Mouse (Mus musculus) ES-Bruce4 (cell line): ENCODE results near the gene Vapa. TPM values are rescaled to one million over a fixed set of nuclear protein-coding genes. Genes with fewer than 3 reads are reported as not detected.

Experiments used
- H3K27ac ChIP-seq: 2 replicates; pipeline ENCODE4 v1.5.1; 2012; ENCODE audit warnings: low read length, inconsistent platforms; ENCODE audit not compliant: insufficient read depth
- H3K27me3 ChIP-seq: 2 replicates; pipeline ENCODE4 v1.6.1; 2012; ENCODE audit warnings: mild to moderate bottlenecking, low read length, inconsistent platforms; ENCODE audit not compliant: control insufficient read depth, poor library complexity, insufficient read depth, severe bottlenecking
- H3K36me3 ChIP-seq: 2 replicates; pipeline ENCODE4 v1.6.1; 2012; ENCODE audit warnings: inconsistent platforms, mild to moderate bottlenecking, low read length, moderate library complexity; ENCODE audit not compliant: control insufficient read depth, poor library complexity, insufficient read depth, severe bottlenecking
- H3K4me1 ChIP-seq: one replicate; pipeline ENCODE4 v1.8.1; 2011; ENCODE audit warnings: low read length; ENCODE audit not compliant: control insufficient read depth, insufficient read depth
- H3K4me3 ChIP-seq: 2 replicates; pipeline ENCODE4 v1.5.1; 2011; ENCODE audit warnings: low read depth, mild to moderate bottlenecking, low read length
- H3K9ac ChIP-seq: 2 replicates; pipeline ENCODE4 v1.6.1; 2012; ENCODE audit warnings: low read depth, mild to moderate bottlenecking, inconsistent platforms; ENCODE audit not compliant: poor library complexity, severe bottlenecking
- H3K9me3 ChIP-seq: replicated peaks from 2 replicates; pipeline ENCODE4 v1.6.1; 2012; ENCODE audit warnings: mild to moderate bottlenecking, low read length, inconsistent platforms; ENCODE audit not compliant: control insufficient read depth, poor library complexity, insufficient read depth, severe bottlenecking
- CTCF ChIP-seq: IDR thresholded peaks from one replicate; pipeline ENCODE4 v1.8.1; 2011; ENCODE audit warnings: low read depth, low read length
- EP300 ChIP-seq: IDR thresholded peaks from 2 replicates; pipeline ENCODE4 v1.6.1; 2011; ENCODE audit warnings: low read depth, low read length; ENCODE audit not compliant: insufficient read depth
- POLR2A ChIP-seq: IDR thresholded peaks from one replicate; pipeline ENCODE4 v1.8.1; 2011; ENCODE audit warnings: low read length; ENCODE audit not compliant: insufficient read depth
- polyA plus RNA-seq: library from polyadenylated mRNA; stranded (reverse); fragments of >200 nt; gene quantifications from 2 replicates; pipeline ENCODE4 v1.2.4, GENCODE M21; 2011; ENCODE audit warnings: low read depth; ENCODE audit not compliant: missing spikeins, insufficient read depth, insufficient read length

The Vapa gene
- polyA plus RNA-seq, 1 experiment, result 311 TPM

GRCm38 (mm10) chr17:65571866-65572265 is 41.5 kb downstream of the Vapa start:
- H3K4me3 ChIP-seq, result no peak overlapping the region
- TF ChIP-seq EP300, result no peak
- TF ChIP-seq CTCF, result no peak
- TF ChIP-seq POLR2A, result no peak

DNA sequence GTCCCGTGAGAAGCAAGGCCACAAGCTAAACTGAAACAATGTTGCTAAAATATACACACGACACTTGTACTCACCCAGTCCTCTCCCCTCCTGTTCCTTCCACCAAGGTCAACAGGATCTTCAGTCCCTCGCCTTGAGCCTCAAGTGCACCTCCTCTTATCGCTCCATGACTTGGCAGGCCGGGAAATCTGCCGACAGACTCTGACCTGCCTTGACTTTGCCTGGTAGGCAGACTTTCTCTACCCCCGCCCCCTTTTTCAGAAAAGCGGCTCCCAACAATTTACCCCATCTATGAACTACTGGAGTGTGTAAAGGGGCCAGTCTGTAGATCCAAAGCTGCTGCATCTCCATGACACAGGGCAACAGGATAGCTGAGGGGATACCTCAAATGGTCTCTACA is 41.9 kb downstream of the Vapa start:
- Histone ChIP-seq H3K27ac (no peak overlapping the region), H3K4me1 (no peaks in the 10 kb centered on the region), H3K9ac (no peak overlapping the region), H3K27me3 (no peaks in the 10 kb centered on the region), H3K4me3 (no peak overlapping the region), H3K9me3 (no peaks in the 10 kb centered on the region), H3K36me3 (no peaks in the 10 kb centered on the region)
- TF ChIP-seq EP300, result no peak
- no peak for TF ChIP-seq POLR2A
- TF ChIP-seq CTCF, result no peak

More at GRCm38 (mm10) chr17:65571866-65572265, 41.5 kb downstream of the Vapa start:
- no peaks in the 10 kb centered on the region for H3K36me3 ChIP-seq
- no peaks in the 10 kb centered on the region for H3K4me1 ChIP-seq
- no peak overlapping the region for H3K9ac ChIP-seq
- no peaks in the 10 kb centered on the region for H3K9me3 ChIP-seq
- H3K27ac ChIP-seq, result no peak overlapping the region
- no peaks in the 10 kb centered on the region for H3K27me3 ChIP-seq

DNA sequence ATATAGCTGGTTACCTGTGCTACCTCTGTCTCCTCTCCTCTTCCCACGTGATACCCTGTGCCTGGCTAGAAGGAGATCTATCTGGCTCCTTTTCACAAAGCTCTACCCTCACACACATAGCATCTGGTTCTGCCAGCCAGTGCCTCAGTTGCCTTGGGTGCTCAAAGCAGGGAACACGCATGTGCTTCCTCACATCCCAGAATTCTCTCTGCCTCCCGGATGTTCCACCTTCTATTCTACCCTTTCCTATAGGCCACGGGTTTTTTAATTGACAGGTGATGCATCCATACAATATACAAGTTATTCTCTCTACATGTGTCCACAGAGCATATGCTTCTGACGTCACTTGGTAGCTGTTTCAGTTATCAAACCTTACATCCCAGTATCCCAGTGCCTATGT is 49.2 kb downstream of the Vapa start:
- TF ChIP-seq CTCF, result no peak
- TF ChIP-seq EP300, result no peak
- TF ChIP-seq POLR2A, result no peak
- H3K4me1 ChIP-seq, result no peaks in the 10 kb centered on the region
- H3K27ac ChIP-seq, result no peak overlapping the region

DNA sequence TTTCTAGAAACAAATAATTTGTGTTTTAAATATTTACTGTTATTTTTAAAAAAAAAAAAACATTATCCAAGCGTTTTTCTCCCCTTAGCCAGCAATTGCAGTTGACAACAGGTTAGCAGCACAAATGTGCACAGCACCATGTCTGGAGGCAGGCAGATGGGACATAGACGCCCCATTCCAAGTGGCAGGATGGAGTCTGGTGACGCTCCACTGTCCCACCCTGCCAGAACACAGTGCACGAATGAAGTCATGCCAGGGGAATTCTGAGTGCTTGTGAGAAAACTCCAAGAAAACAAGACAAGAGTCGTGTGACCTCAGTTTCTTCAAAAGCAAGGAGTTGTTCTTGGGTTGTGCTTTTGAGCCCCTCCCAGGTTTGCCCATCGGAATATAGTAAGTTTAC is 50.0 kb downstream of the Vapa start:
- Histone ChIP-seq H3K27ac (no peak overlapping the region), H3K36me3 (no peaks in the 10 kb centered on the region), H3K9me3 (no peaks in the 10 kb centered on the region), H3K4me1 (no peaks in the 10 kb centered on the region), H3K4me3 (no peak overlapping the region), H3K27me3 (no peaks in the 10 kb centered on the region), H3K9ac (no peak overlapping the region)
- TF ChIP-seq CTCF, result no peak
- TF ChIP-seq EP300, result no peak
- no peak for TF ChIP-seq POLR2A

More for the DNA sequence above, 49.2 kb downstream of the Vapa start:
- H3K27me3 ChIP-seq, result no peaks in the 10 kb centered on the region
- no peak overlapping the region for H3K9ac ChIP-seq
- no peaks in the 10 kb centered on the region for H3K36me3 ChIP-seq
- H3K4me3 ChIP-seq, result no peak overlapping the region
- no peaks in the 10 kb centered on the region for H3K9me3 ChIP-seq

DNA sequence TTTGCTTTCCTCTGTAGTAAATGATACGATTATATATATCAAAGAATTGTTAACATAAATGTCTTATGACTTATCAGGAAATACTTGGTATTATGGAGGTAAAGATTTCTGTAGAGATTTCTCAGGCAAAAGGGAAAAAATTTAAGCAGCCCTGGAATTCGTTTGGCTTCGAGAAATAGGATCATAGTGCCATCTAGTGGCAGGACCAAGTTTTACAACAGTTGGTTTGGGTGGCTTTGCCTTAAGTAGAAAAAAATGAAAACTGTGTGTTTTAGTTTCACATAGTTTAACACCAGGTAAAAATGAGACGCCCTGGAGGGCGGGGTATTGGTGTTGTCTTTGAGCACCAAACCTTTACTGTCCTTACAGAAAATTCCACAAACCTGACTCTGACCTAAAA is 50.6 kb downstream of the Vapa start:
- Histone ChIP-seq H3K27me3 (no peaks in the 10 kb centered on the region), H3K4me1 (no peaks in the 10 kb centered on the region), H3K9ac (no peak overlapping the region), H3K27ac (no peak overlapping the region), H3K36me3 (no peaks in the 10 kb centered on the region), H3K4me3 (no peak overlapping the region), H3K9me3 (no peaks in the 10 kb centered on the region)
- no peak for TF ChIP-seq POLR2A
- TF ChIP-seq EP300, result no peak
- TF ChIP-seq CTCF, result no peak

DNA sequence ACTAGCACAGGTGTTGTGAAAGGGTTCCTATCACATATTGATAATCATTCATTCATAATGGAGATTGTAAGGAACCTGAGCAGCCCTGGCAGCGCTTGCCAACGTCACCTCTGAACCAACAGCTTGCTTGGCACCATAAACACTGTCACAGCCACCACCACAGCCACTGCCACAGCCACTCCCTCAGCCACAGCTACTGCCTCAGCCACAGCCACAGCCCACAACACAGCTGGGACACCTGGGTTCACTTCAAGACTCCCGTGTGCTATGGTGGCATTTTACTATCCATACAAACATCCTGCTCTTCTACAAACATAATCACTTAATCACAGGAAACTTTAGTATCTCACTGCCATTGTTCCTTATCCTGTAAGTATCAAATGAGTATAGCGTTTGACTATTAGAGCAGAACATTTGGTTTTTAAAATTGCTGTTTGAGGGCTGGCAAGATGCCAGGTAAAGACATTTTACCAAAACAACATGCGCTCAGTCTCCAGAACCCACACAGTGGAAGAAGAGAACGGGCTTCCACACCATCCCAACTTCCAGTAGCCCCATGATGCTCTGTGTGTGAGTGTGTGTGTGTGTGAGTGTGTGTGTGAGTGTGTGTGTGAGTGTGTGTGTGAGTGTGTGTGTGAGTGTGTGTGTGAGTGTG is 51.9 kb downstream of the Vapa start:
- TF ChIP-seq POLR2A (no peak), EP300 (no peak), CTCF (no peak)
- Histone ChIP-seq H3K27me3 (no peaks in the 10 kb centered on the region), H3K27ac (no peak overlapping the region), H3K9ac (no peak overlapping the region), H3K4me1 (no peaks in the 10 kb centered on the region), H3K4me3 (no peak overlapping the region), H3K9me3 (no peaks in the 10 kb centered on the region), H3K36me3 (no peaks in the 10 kb centered on the region)
